Mouse (Mus musculus) bone marrow, adult 2 months (tissue): ENCODE results near the gene Il1rap.

Source experiments
- CTCF ChIP-seq: fragments of 200-500 bp; IDR thresholded peaks from 2 replicates; pipeline ENCODE4 v1.5.1; 2011; ENCODE audit warnings: low read length, control low read depth; ENCODE audit not compliant: control insufficient read depth, insufficient read depth
- POLR2A ChIP-seq: fragments of 200-500 bp; IDR thresholded peaks from 2 replicates; pipeline ENCODE4 v1.6.1; 2011; ENCODE audit warnings: low read depth, mild to moderate bottlenecking, control low read depth, low read length, borderline replicate concordance; ENCODE audit not compliant: control insufficient read depth

DNA sequence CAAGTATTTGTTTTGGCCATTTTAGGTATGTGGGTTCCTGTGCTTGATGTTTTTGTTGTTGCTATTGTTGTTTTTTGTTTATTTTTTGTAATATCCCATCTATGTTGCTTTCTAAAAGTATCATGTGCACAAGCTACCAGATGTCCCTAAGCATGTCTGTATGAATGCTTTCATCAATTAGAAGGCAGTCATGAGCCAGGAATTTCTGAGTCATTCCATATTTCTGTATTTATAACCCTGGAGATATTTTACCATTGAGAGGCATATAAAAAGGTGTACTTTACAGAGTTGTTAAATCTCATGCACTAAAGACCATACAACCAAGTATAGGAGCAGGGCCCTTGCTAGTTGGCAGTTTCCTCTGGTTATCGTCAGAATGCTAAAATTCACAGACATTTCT is 41.6 kb downstream of the Il1rap start:
- TF ChIP-seq POLR2A (no peak), CTCF (no peak)
